Mouse (Mus musculus) gastrocnemius, postnatal 14 days (tissue): ENCODE measurements around the gene Tex45. TPM values are rescaled to one million over a fixed set of nuclear protein-coding genes. Genes with fewer than 3 reads are reported as not detected.

Source experiments
- DNase-seq: peaks from one replicate; pipeline ENCODE4 v3.0.0; 2021; ENCODE audit warnings: mixed read lengths
- intact Hi-C: fragments of 180-260 bp; cut with DNase I; formaldehyde crosslinking; loops from one replicate; pipeline ENCODE4 v1.15.1; 2025; ENCODE audit warnings: low total_unique reads
- total RNA-seq, 2 experiments: library from RNA; stranded (reverse); gene quantifications; 2 replicates each; pipeline ENCODE4 v1.2.3; 2021

The Tex45 gene
- total RNA-seq, 2 experiments from 2014 or later: not detected

DNA sequence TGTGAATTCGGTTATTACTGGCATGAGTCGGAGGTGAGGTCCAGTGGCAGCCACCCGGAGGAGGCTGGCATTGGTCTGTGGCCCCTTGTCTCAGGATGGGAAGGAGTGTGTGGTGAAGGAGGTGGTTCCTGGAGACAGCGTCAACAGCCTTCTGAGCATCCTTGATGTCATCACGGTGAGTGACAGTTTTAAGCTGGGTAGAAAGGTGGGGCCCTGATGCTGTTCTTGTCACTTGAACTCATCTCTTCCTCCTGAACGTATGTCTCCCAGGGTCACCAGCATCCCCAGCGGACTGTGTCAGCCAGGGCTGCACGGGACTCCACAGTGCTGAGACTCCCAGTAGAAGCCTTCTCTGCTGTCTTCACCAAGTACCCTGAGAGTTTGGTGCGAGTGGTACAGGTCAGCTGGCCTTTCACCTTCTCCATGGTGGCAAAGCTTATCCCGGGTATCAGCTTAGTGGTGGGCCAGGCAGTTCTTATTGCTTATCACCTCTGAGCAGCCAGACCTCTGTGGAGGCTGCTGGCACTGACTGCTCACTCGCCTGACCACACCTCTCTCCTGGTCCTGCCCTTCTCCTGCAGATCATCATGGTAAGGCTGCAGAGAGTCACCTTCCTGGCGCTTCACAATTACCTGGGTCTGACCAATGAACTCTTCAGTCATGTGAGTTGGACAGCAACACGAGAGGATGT, 51.5 kb downstream of the Tex45 start:
- intact Hi-C loops: no loop called here
- DNase-seq: no peak

DNA sequence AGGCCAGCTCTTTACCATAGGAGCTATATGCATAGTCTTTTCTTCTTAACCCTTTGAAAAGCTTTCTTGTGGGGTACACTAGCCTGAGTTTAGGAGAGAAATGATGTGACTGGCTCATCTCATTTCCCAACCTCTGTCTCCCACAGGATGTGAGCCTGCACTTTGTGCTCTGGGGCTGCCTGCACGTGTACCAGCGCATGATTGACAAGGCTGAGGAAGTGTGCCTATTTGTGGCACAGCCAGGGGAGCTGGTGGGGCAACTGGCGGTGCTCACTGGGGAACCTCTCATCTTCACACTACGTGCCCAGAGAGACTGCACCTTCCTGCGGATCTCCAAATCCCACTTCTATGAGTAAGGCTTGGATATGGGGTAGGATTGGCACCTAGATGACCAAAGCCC, 60.2 kb downstream of the Tex45 start:
- intact Hi-C loops: no loop called here
- no peak for DNase-seq

DNA sequence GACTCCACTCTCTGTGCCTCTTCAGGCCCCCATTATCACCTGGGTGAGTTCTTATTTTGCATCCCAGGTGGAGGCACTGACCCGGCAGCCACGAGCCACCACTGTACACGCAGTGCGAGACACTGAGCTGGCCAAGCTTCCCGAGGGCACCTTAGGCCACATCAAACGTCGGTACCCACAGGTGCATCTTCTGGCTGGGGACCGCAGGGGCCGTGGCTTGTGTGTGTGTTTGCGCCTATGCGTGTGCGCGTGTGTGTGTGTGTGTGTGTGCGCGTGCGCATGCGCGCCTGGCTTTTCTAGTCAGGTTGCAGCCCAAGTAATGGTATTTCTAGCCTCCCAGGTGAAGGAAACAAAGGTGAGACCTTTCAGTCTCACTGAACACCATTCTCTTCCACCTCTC, 61.3 kb downstream of the Tex45 start:
- intact Hi-C loops: no loop called here
- no peak for DNase-seq

DNA sequence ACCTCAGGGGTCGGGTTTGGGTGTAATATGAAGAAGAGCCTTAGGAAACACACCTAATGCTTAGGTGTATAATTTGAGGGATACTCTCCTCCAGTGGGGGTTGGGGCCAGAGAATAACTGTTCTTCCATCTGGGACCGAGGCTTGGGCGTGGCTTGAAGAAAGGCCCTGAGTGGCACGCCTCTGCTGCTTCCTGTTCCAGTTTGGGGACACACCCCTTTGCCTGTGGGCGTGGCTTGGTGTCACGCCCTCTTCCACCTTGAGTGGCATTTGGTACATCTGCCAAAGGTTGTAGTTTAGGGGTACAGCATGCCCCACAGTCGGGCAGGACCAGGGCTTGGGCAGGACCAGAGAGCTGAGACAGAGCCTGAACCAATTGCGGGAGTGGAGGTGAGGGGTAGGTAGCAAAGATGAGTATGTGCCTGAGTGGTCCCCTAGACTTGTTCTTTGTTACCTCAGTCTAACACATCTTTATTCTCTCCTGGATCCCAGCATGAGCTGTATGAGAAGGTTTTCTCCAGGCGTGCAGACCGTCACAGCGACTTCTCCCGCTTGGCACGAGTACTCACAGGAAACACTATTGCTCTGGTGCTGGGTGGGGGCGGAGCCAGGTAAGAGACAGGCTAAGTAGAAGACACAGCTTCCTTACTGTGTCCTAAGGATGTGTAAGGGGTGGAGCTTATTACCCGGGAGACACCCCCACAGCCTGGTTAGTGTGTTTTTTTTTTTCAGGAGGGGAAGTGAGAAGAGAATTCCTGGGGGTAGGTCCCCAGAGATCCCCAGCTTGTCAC, 65.6 kb downstream of the Tex45 start:
- intact Hi-C loops: no loop called here
- no peak for DNase-seq

Other genes starting within 250 kb of the Tex45 start
- gene Insr, start 191.2 kb upstream of the Tex45 start, total RNA-seq: 10 to 100 TPM; 40.4 to 41.4 TPM
- gene A430078G23Rik, start 117.4 kb upstream of the Tex45 start, total RNA-seq: under 1 TPM; 0.06 to 0.11 TPM
- 1 to 10 TPM; 9.4 to 9.6 TPM for gene Arhgef18, start 77.9 kb upstream of the Tex45 start, total RNA-seq
- 1 to 10 TPM; 2.4 to 2.7 TPM for gene Pex11g, start 3.2 kb upstream of the Tex45 start, total RNA-seq
- 10 to 100 TPM; 16.5 to 17.6 TPM for gene Zfp358, start 22.3 kb downstream of the Tex45 start, total RNA-seq
- gene Mcoln1, start 29.6 kb downstream of the Tex45 start, total RNA-seq: 10 to 100 TPM; 16.5 to 17.4 TPM
- 10 to 100 TPM in 1 of 2 experiments, 1 to 10 TPM in 1; 7.9 to 11.1 TPM for gene Pnpla6, start 44.5 kb downstream of the Tex45 start, total RNA-seq
- gene C330021F23Rik, start 97.1 kb downstream of the Tex45 start, total RNA-seq: not detected
- under 1 TPM; 0.55 to 0.78 TPM for gene Camsap3, start 116.4 kb downstream of the Tex45 start, total RNA-seq
- gene Xab2, start 150.5 kb downstream of the Tex45 start, total RNA-seq: 10 to 100 TPM; 11.0 to 12.5 TPM
- 10 to 100 TPM; 78.8 to 79.7 TPM for gene Pet100, start 150.7 kb downstream of the Tex45 start, total RNA-seq
- under 1 TPM in 1 of 2 experiments, not detected in 1; 0.51 TPM for gene Pcp2, start 154.7 kb downstream of the Tex45 start, total RNA-seq
- 1 to 10 TPM; 1.6 to 3.8 TPM for gene Stxbp2, start 160.1 kb downstream of the Tex45 start, total RNA-seq
- 1 to 10 TPM in 1 of 2 experiments, not detected in 1; 1.2 TPM for gene Retn, start 184.9 kb downstream of the Tex45 start, total RNA-seq
- not detected for gene Mcemp1, start 194.9 kb downstream of the Tex45 start, total RNA-seq
- 1 to 10 TPM; 1.2 to 3.0 TPM for gene Fcor, start 201.5 kb downstream of the Tex45 start, total RNA-seq
- 10 to 100 TPM; 20.1 to 20.9 TPM for gene Trappc5, start 205.4 kb downstream of the Tex45 start, total RNA-seq
- under 1 TPM; 0.91 to 0.94 TPM for gene Fcer2a, start 223.3 kb downstream of the Tex45 start, total RNA-seq
- gene Clec4g, start 249.8 kb downstream of the Tex45 start, total RNA-seq: under 1 TPM in 1 of 2 experiments, not detected in 1; 0.14 TPM